Mouse (Mus musculus) layer of hippocampus, postnatal 36 days (tissue): ENCODE measurements around the gene Tfeb. TPM values are rescaled to one million over a fixed set of nuclear protein-coding genes. Genes with fewer than 3 reads are reported as not detected.

Experiments
- DNase-seq, 2 experiments: peaks; one replicate each; pipeline ENCODE4 v3.0.0; 2022
- total RNA-seq, 2 experiments: library from RNA; stranded (reverse); gene quantifications; 2 replicates each; pipeline ENCODE4 v1.2.3; 2021

The Tfeb gene
- total RNA-seq, 2 experiments from 2014 or later, result 11.5 to 13.9 TPM

GRCm38 (mm10) chr17:47833029-47833627 lies 96.3 kb downstream of the Tfeb start:
- DNase-seq, result no peak

- no peak for DNase-seq
Measured at GRCm38 (mm10) chr17:47833628-47834481, 97.0 kb downstream of the Tfeb start.

DNA sequence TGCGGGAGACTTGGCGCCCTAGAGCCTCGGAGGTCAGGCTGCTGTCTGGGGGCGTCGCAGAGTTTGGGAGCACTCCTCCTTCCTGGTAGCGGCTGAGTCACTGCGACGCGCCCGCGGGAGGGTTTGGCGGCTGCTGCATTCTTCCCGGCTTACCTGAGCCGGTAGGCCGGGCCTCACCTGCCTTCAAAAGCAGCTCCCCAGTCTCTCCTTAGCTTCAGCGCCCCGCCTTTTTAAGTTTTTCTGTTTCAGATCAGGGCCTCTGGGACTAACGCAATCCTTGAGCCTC lies 97.6 kb downstream of the Tfeb start, which contains the start of gene Mdfi:
Mdfi (minus strand) TSS at position 210 of the 286 bp plus-strand sequence.
- no peak for DNase-seq

GRCm38 (mm10) chr17:47837808-47838207 lies 101.0 kb downstream of the Tfeb start:
- no peak for DNase-seq

DNA sequence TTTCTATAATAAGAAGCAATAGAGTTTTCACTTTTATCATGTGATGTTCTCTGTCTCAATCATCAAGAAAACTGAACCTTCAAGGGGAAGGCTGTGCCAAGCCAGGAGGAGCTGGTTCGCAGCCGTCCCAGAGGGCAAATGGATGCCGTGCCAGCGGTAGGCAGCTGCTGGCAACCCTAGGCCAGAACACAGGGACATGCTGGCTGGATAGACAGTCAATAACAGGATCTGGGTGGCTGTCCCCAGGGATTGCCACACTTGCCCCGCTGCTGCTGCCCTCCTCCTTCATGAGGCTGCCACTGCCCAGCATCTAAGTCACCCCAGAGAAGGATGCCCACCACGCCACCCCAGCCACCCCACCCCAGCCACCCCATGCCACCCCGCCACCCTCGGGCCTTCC lies 104.7 kb downstream of the Tfeb start:
- DNase-seq, result no peak

Other genes with a start within 250 kb of the Tfeb start
- 10 to 100 TPM; 20.9 to 22.3 TPM for gene Taf8, start 234.7 kb upstream of the Tfeb start, total RNA-seq
- 10 to 100 TPM; 35.2 to 44.3 TPM for gene Ccnd3, start 232.0 kb upstream of the Tfeb start, total RNA-seq
- 10 to 100 TPM; 17.2 to 18.3 TPM for gene Bysl, start 125.5 kb upstream of the Tfeb start, total RNA-seq
- 10 to 100 TPM; 34.1 to 40.4 TPM for gene Med20, start 125.4 kb upstream of the Tfeb start, total RNA-seq
- gene Gm20517, start 125.4 kb upstream of the Tfeb start, total RNA-seq, result 1 to 10 TPM; 5.3 to 5.4 TPM
- gene Usp49, start 106.3 kb upstream of the Tfeb start, total RNA-seq, result 10 to 100 TPM; 10.5 to 11.5 TPM
- 100 to 1,000 TPM; 192 to 223 TPM for gene Tomm6, start 48.6 kb upstream of the Tfeb start, total RNA-seq
- 10 to 100 TPM; 24.2 to 25.9 TPM for gene Frs3, start 48.0 kb upstream of the Tfeb start, total RNA-seq
- 1 to 10 TPM; 3.3 to 3.4 TPM for gene Gm21981, start 42.6 kb upstream of the Tfeb start, total RNA-seq
- 1 to 10 TPM; 3.9 to 4.4 TPM for gene Prickle4, start 42.3 kb upstream of the Tfeb start, total RNA-seq
- gene Pgc, start 10.2 kb upstream of the Tfeb start, total RNA-seq, result not detected
- under 1 TPM; 0.40 to 0.91 TPM for gene Mdfi, start 97.7 kb downstream of the Tfeb start, total RNA-seq
- gene Foxp4, start 187.6 kb downstream of the Tfeb start, total RNA-seq, result 10 to 100 TPM; 44.0 to 45.7 TPM